Mouse (Mus musculus) lung, postnatal 25 days (tissue): ENCODE results near the gene Hmgb4.

ENCODE experiments used
- DNase-seq: peaks from one replicate; pipeline ENCODE4 v3.0.0; 2022; ENCODE audit warnings: low spot score

Gene Hmgb4

DNA sequence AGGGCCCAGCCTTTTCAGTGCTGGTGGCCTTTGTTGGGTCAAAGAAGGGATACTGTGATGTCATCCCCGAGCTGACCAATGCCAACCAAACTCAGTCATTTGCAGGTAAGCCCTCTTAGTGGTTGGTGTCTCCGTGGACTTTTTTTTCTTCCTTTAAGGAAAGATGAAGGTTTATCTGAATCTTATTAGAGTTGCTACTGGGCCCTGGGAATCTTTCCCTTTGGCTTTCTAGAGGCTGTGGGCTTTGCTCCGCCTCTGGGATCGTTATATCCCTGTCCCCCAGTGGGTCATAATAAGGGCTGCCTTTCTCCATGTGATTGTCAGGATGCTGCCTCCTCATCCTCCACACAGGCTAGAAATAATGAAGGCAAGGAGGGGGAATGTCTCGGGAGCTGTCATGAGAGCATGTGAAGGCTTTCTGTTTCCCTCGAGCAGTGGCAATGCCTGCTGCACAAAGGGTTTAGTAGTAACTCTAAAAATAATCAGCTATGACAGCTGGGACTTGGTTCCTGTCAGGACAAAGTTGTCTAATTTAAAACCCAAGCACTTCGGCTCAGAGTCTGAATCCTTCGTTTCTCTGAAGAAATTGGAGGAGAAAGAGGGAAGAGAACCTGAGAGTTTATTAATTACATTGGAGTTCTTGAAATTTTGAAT, at the start of gene Hmgb4:
Gene Hmgb4, minus strand, starts transcription at position 51 of the 654 bp plus-strand sequence.
- DNase-seq: no peak

DNA sequence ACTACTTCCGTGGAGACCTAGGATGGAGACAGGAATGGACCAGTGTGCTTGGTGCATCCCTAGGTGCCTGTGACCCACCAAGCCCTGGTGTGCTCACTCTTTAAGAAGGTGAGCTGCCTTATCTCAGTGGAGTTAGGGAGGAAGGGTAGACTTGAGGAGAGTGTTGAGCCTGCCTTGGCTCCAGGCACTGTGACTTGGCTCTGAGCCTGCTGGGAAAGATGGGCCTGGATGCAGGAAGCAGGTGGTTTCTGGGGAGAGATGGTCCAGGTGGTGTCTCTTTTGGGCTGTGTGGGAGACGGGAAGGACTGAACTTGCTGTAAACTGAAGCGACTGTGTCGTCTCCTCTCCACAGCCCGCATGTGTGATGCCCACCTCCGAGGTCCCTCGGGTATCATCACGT, 45.3 kb upstream of the Hmgb4 start:
- DNase-seq: no peak

DNA sequence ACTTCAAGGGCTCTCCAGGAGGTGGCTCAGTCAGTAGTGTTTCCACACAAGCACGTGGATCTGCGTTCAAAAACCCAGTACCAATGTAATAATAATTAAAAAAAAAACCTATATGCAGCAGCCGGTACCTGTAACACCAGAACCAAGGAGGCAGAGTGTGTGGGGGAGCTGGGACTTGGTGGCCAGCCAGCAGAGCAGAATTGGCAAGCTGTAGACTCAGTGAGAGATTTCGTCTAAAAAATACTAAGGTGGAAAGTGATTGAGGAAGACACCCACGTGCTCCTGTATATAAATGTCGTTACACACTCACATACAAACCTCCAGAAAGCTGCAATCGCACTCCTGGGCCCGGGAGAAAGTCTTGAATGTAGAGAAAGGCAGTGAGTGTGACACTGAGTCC, 43.3 kb upstream of the Hmgb4 start:
- no peak for DNase-seq

DNA sequence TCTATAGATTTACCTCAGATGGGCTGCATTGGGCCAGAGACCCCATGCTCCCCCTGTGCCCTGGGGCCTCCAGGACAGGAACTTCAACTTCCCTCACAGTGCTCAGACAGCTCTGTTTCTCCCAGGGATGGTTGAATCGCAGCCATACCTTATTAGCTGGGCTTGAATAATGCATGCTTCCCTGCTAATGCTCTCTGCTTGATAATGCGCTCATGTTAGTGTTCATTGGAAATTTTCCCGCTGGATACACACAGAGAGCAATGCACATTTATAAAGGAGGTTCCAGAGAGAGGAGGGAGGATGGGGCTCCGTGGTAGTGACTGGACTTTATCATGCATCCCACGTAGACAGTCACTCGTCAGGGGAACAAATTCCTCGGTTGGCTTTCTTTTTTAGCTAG, 27.3 kb upstream of the Hmgb4 start:
- no peak for DNase-seq

DNA sequence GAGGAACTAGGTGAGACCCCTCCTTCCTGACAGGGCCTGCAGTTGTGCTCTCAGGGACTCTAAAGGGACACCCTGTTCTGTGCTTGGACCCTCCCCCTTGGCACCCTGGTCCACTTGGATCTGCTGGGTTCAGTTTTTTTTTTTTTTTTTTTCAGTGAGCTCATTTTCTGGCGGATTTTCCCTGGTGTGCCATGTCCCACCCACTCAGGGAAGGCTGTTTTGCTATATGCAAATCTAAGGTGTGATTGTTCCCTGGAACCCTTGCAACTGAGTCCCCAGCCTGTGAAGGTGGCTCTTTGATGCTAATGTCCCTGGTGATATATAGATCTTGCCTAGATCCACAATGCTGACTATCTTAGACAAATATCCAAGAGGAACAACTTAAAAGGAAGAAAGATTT, 24.3 kb upstream of the Hmgb4 start:
- no peak for DNase-seq

DNA sequence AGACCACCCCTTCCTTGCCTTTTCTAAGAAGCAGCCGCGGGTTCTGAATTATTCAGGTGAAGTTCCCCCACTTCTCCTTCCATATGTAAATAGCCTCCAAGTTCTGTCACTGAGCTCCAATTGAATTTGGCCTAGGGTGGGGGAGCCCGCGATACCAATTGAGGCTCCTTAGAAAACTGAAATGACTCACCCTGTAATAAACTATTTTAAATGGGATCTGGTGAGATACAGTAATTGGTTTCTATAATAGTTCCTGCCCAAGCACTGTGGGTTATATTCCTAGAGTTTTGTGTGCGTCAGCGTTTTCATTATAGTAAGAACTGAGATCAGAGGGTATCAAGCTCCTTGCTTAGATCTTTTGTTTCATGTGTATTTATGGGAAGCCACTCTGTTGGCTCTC, 14.8 kb upstream of the Hmgb4 start:
- no peak for DNase-seq

DNA sequence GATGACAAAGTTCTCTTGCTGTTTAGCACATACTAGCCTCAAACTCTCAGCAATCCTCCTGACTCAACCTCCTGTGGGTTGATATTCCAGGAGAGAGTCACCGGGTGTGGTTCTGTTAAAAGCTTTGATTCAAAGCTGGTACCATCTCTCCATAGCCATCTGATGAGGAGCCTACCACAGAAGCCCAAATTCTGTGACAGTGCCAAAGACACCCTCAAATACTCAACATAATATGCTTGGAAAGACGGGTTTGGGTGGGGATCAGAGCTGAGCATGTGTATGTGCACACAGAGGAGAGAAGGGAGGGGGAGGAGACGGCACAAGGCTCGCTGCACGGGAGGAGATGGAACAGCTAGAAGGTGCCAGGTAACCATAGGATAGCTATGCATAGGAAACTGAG, 14.4 kb upstream of the Hmgb4 start:
- DNase-seq: no peak

DNA sequence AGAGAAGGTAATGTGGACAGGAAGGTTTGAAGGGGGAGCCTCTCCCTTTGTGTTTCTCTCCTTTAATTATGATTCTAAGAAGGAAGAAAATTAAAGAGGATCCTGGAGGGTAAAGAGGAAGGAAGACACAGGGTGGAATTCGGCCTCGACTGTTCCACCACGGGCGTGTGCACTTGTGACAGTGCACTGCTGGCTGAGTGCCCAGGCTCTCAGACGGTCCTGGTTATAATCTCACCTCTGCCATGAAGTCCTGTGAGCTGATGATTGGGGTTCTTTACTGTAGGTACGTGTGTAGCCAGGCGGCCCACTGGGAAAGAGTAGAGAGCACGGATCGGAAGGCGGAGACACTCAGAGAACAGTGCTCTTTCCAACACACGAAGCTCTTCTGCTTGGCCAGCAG, 12.4 kb upstream of the Hmgb4 start:
- no peak for DNase-seq

DNA sequence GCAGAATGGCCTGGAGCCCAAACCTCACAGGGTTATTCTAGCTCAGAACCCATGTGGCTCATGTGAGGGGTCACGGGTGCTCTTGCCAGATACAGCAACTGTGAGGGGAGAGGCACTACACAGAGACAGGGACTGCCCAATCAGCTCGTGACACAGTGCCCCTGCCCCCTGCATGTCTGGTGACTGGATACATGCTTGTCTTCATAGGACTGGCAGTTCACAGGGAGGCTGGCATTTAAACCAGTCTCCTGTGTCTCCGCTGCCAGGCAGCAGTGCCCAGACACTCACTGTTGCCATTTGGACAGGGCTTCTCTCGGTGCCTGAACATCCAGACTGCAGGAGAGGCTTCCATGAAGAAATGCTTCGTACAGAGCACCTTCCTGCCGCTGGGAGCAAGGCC, 11.7 kb upstream of the Hmgb4 start:
- DNase-seq: no peak

DNA sequence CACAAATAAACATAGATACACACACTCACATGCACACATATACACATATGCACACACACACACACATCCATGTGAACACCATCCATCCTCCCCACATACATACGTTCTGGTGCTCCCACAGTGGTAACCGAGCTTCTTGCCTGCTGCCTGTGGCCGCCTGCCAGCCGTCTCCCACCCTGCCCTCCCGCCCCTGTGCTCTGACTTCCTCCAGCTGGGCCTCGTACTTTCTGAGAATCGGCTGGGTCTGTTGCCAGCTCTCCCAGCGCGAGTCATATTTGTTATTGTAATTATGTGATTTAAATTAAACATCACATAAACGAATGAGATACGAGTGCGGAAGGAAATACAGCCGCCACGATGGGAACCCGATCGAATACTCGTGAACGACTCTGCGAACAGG, 10.2 kb upstream of the Hmgb4 start:
- no peak for DNase-seq

DNA sequence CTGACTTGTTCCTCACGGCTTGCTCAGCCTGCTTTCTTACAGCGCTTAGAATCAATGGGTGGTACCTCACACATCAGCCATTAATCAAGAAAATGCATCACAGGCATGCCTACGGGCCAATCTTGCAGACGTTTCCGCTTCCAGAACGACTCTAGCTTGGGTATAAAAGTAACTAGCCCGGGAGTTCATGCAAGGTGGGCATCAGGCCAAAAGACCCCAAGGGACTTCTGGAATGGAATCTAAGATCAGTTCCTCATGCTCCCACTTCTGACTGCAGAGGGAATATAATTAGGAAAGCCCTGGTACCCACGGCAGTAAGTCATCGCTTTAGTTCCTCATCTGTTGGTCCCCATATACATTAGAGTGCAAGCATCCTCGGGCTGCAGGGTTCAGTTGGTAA, 9.4 kb upstream of the Hmgb4 start:
- no peak for DNase-seq

DNA sequence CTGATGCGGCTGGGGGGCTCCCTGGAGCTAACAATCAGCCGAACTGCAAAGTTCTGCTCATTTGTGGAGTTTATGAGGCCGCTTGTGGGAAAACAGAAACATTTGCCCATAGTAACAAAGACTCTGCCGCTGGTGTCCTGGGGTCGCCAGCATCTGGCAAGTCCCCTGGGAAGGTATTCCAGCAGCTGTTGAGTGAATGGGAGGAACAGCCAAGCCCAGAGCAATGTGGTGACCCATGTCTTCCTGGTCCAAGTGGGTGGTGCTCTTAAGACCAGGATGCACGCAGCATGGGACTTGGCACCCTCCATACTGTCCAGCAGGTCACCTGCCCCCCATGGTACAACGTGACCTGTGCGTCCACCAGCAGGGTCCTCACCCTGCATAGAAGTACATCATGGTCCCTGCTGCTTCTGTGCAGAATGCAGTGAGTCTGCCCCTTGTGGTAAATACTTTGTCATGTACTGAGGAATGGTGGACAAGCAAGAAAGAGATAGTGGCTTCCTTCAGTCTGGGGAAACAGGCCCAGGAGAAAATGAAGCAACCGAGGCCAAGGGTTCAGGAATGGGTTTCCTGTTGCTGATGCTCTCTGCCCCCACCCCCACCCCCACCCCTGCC, 8.6 kb upstream of the Hmgb4 start:
- DNase-seq: no peak

DNA sequence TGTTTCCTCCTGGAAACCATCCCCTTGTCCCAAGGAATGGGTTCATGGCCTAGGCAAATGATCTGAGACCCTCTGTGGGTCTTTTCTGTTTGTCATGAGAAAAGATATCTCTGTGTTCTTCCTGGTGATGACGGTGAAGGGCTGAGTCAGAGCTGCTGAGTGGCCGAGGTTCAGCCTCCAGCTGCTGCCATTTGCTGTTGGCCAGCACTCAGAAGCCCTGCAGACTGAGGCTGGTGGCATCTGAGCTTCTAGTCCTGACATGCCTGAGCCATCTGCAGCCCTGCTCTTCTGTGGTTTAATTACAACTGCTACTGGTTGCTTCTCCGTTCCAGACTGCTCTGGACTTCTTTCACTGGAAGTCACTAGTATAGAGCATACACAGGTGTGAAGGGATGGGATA, 4.6 kb upstream of the Hmgb4 start:
- no peak for DNase-seq

DNA sequence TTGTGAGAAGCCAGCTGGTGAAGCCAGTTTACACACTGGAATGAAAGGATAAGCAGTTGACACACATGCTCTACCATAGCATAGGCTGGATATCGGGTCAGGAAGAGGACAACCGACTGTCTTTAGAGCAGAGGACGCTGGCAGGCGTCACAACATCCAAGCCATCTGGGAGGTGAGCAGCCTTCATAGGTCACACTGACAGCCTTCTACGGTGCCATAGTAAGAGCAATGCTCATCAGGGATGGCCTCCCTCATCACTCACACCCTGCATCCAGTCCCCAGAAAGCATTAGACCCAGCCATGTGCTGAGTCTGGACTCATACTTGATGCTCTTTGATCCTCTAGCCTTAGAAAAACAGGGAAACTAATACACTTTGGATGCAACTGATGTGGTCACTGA, 3.7 kb upstream of the Hmgb4 start:
- no peak for DNase-seq

DNA sequence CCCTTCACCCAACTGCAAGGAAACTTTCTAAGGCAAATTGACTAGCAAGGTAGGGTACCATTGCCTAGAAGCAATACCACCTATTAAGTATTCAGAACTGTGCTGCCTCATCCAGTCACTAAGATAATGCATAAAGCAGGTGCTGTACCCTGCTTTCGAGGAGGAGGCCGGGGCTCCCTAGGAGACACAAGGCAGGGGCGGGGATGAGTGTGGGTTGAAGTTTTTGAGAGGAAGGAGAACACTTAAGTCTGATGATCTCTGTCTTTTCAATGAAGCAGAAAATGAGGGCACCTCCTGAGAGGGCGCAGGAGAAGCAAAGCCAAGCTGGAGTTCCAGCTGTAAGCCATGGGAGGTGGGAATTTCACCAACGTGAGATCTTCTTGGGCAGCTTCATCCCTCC, 1.5 kb downstream of the Hmgb4 start:
- DNase-seq: no peak

DNA sequence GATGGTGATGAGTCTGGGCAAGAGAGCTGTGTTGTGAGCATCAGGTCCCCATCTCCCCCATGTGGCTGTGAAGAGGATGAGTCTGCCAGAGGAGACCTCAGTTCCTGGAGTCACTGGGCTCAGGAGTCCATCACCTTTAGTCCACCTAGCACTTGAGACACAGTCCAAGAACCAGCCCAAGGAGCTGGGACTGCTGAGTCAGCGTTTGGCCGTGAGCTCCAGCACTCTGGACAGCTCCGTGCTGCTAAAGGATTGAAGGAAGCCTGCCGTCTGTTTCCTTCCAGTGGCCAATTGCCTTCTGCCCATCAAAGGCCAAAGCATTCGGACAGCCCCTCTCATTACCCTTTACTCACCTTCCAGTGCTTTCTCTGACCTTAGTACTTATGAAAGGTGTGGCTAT, 12.1 kb downstream of the Hmgb4 start:
- no peak for DNase-seq

DNA sequence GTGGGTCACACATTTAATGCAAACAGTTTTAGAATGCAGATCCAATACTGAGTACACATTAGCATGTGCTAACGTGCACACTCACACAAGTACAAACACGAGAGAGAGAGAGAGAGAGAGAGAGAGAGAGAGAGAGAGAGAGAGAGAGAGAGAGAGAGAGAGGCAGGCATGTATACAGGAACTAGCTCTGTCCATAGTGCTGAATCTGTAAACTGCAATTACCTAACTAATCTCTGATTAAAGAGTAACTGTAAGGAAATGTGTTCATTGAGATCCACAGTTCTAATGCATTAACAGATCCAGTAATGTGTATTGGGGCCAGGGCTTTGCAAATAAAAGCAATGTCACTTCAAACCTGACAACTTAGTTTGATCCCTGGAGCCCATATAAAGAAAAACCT, 15.6 kb downstream of the Hmgb4 start:
- no peak for DNase-seq

DNA sequence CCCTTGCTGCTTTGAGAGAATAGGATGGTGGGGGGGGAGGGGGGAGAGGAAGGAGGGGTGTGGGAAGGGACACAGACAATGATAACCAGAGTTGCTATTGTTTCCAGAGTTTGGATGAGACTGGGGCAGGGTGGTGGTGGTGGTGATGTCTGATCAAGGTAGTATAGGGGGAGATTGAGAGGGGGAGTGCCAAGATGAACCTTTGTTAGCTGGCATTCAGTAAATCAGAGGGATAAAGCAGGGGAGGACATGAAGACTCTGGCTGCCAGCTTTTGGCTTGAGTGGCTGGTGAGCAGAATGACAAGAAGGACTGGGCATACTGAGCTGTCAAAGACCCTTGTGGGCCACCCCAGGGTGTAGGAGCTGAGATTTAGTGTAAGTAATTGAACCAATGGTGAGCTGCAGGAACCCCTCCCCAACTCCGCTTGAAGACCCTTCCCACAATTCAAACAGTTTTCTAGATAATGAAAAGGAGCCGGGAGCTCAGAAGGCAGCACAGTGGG, 18.9 kb downstream of the Hmgb4 start:
- no peak for DNase-seq

DNA sequence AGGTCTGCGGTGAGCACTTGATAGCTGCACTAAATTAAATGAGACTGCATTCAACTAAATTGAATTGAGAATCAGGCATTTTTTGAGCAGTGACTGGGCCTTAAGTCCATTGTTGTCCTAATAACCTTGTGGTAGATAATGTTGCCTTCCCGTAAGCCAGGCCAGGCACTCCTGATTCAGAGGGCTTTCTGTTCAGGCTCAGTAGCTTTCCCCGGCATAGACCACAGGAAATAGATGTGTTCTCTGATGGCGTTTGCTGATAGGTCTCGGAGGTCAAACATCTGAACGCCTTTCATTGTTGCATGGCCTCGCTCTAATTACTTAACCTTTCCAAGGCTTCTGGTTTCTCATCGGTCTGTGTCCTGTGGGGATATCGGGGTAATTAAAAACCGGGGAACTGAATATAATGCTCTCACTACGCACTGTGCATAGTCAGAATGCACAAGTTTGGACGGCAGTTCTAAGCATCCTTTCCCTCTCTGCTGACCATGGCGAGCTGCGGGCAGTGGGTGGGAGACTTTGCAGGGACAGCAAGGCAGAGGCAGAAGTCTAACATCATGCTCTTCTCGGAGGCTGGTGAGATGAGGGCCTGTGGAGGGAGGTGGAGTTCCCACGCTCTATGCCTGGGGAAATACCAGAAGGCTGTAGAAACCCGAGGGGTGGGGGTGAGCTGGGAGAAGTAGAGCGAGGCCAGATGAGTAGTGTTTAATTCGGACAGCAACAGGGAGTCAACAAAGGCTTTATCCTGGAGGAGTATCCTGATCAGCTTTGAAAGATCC, 19.5 kb downstream of the Hmgb4 start:
- DNase-seq: no peak

DNA sequence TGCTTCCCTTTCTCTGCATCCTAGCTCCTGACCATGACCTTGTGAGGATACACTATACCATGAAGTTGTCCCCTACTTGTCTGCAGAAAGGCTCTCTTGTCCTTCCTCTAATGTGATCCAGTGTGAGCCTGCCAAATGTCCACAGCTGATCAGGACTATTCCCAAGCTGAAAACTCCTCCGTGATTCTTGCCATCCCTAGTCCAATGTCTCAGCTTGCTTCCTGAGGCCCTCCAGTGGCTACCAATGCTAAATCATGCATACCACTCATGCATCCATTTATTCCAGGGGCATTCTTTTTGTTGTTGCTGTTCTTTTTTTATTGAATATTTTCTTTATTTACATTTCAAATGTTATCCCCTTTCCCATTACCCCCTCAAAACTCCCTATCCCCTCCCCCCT, 21.6 kb downstream of the Hmgb4 start:
- no peak for DNase-seq

DNA sequence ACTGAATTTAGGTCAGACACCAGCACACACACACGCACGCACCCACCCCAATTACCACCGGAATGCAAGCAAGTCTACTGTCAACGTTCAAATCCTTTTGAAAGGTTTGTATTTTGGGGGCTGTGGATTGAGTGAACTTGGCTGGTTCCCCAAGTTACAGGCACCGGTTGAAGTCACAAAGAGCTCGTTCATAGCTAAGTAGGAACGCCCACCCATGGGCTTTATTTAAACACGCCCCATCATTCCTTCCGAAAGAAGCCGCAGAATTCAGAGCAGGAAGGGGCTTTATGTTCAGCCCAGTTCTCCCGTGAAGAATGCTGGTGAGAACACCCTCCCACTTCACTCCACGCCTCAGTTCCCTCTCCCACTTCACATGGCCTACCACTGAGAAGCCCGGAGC, 27.3 kb downstream of the Hmgb4 start:
- DNase-seq: no peak

DNA sequence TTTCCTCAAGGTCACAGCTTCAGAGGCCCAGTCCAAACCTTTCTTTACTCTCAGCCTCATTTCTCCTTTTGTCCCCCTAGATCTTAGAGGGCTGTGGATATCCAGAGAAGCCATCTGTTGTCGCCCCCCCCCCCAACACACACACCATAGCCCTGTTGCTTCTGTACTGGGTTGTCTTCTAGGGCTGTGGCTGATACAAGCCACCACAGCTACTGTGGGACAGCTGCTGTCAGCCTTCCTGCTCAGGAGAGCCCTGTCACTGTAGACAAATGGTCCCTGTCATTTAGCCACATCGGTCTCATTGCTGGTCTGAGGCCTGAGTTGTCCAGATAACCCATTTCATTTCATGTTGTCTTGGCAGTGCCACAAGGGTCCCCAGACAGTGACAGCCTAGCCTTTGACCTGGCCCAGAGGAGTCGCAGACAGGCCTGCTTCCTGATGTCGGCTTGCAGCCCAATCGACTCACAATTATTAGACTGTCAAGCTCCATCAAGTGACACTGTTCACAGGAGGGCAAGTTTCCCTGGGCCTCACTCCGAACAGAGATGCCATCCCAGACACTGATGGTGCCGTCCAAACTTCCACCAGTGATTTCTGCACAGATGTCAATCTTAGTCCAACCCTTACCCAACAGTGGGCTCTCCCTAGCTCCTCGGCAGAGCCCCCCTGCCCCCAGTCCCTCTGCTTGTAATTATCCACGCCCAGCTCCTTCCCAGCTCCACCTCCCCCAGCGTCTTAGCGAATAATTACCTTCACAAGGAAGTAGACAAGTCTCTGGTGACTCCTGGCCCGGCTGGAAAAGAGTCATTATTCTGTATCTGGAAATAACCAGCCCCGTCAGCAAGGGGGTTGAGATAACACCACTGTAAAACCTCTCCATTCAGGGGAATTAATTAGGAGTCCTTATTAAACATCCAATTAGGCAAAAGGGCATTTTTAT, 33.1 kb downstream of the Hmgb4 start:
- no peak for DNase-seq
